Mouse (Mus musculus) granulocyte monocyte progenitor cell, adult 5-6 weeks (primary cell): ENCODE measurements at regions not wholly inside any gene's neighbourhood (a gene's known extent, or its start where the extent isn't known, plus 50 kb on each side); places are given as distances from the start of the nearest gene placed in this dataset.

ENCODE experiments used
- ATAC-seq: replicated peaks from 2 replicates; pipeline ENCODE4 v1.8.0; 2016; ENCODE audit warnings: mild to moderate bottlenecking, moderate TSS enrichment, inconsistent platforms; ENCODE audit not compliant: poor library complexity, severe bottlenecking

- ATAC-seq: no peak
Measured at GRCm38 (mm10) chr13:114654953-114655586, 163.0 kb upstream of the Mocs2 start.

DNA sequence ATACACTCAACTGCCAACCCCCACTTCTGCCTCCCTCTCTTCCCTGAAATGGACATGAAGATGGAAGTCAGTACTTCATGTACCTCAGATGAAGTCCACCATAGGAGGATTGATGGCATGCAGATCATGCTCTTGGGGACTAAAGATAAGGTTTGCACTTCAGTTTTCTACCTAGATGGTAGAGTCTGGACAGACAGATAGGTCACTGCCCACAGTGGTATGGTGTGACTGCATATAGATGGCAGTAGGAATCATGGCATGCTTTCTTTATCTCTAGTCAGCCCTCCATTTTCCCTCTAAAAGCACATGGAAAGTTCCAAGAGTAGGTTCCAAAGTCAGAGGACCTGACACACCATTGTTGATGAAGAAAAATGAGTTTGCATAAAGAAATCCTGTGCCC is 145.6 kb upstream of the Mocs2 start:
- ATAC-seq: no peak

DNA sequence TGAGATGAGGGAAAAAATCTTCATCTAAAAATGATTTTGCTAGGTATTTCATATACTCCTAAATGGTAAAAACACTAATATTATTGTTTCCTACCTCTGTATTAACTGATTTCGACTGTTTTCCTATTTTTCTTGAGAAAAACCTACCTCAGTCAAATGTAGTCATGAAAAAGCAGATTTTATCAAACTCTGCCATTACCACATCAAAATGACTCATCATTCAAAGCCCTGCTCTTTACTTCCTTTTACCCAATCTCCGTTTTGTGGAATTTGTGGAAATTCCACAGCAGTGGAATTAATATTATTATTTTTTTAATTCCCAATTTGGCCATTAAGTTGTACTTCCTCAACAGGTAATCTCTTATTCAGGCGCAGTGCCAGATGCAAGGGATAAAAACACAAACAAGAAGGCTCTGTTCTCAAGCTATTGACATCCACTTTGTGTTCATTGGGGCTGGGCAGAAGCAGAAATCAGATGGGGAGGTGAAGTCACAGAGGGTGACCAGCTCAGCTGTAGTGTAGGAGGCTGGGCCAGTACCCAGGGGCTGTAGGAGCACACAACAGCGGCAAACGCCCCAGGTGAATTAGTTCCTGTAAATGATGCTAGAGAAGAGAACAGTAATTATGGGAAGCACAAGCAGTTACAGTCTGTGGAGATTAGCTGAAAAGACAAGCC is 138.2 kb upstream of the Mocs2 start:
- 0 out of 2 replicates have a peak, but pooled peaks have one; percentile 9 for ATAC-seq

GRCm38 (mm10) chr13:114680379-114680733 is 137.7 kb upstream of the Mocs2 start:
- 0 out of 2 replicates have a peak, but pooled peaks have one; percentile 12 for ATAC-seq

- ATAC-seq: no peak
Measured at GRCm38 (mm10) chr13:114681196-114681595, 136.8 kb upstream of the Mocs2 start.

GRCm38 (mm10) chr13:114681887-114682286 is 136.1 kb upstream of the Mocs2 start:
- peak; percentile 46 for ATAC-seq

- no peak for ATAC-seq
Measured at GRCm38 (mm10) chr13:114682891-114683290, 135.1 kb upstream of the Mocs2 start.

- no peak for ATAC-seq
Measured at GRCm38 (mm10) chr13:114684298-114684697, 133.7 kb upstream of the Mocs2 start.

- no peak for ATAC-seq
Measured at GRCm38 (mm10) chr13:114685368-114685767, 132.7 kb upstream of the Mocs2 start.

DNA sequence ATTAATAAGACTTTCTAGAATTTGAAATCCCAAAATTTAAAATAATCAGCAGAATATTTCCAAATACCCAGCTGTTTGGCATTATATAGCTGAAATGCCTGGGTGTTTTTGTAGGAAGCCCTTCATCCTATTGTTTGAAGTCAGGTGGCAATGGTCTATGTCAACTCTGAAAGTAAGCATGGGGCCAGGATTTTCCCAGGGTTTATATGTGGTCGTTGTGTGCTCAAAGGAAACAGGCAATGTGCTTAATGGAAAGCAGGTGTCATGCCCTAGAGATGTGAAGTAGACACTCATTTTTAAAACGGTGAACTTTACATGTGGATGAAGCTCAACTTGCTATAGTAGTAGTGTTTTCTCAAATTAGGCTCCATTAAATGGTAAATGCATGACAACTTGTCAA is 105.4 kb upstream of the Mocs2 start:
- ATAC-seq: no peak

- no peak for ATAC-seq
Measured at GRCm38 (mm10) chr13:114719771-114720170, 98.3 kb upstream of the Mocs2 start.

DNA sequence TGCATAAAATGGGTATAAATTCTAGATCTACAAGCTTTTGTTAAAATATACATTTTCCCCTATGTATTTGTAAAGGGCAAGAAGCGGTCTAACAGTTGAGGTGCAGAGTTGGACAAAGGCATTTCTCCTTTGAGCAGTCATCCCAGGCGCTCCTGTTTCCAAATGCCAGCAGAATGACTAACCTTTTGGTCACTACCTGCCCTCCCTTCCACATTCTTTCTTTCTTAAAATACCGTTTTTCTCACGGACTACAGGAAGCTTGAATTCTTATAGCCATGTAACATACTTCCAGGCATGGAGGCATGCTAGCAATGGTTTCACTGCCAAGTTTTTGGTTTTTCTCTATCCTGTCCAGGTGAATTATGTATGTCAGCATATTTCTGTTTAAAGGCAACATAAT is 91.2 kb upstream of the Mocs2 start:
- ATAC-seq: no peak

- peak; percentile 97 for ATAC-seq
Measured at GRCm38 (mm10) chr13:114735066-114735465, 83.0 kb upstream of the Mocs2 start.

DNA sequence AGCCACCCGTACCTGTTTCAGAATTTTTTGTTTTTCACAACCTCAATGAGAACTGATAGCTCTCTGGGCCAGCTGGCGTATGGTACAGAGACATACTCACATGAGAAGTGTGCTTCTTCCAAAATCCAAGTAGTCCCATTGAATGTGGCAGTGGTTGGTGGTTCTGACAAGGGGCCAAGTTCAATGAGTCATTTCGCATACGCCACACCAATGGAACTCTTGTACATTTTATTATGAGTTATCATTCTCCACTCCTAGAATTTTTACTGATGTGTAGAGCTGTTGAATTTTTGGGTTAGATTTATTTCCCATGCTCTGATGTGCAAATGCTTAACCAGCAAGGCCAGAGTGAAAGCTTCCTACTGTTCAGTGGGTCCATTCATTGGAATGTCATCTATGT is 82.0 kb upstream of the Mocs2 start:
- ATAC-seq: no peak

GRCm38 (mm10) chr13:114742534-114742933 is 75.5 kb upstream of the Mocs2 start:
- ATAC-seq: no peak

- peak; percentile 94 for ATAC-seq
Measured at GRCm38 (mm10) chr13:114745814-114746213, 72.2 kb upstream of the Mocs2 start.

DNA sequence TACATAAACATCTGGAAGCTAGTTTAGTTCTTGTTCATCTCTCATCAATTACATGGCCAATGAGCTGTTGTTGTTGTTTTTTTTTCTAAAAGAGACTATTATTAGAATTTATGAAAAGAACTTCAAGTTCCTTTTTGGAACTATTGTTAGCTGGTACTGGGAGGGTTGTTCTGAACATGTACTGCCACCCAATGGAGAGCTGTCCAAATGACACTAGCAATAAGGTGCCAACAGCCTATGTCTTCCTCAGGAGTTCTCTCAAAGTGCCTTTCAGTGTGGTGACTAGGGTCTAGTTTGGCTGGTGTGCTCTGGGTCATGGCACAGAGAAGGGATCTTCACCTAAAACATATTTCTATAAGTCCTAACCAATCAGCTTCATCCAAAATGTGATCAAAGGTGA is 60.6 kb upstream of the Mocs2 start:
- peak; percentile 81 for ATAC-seq

- ATAC-seq: no peak
Measured at GRCm38 (mm10) chr13:114759886-114760285, 58.1 kb upstream of the Mocs2 start.

GRCm38 (mm10) chr13:114760901-114761300 is 57.1 kb upstream of the Mocs2 start:
- no peak for ATAC-seq
